Mouse (Mus musculus): ENCODE results near the gene Tnik.
A peak's percentile ranks its signal among the peaks of the same experiment; 100 is the strongest.

The Tnik gene

GRCm38 (mm10) chr3:28358391-28358790 is 95.4 kb downstream of the Tnik start:
- DNase-seq = no peak

- peak; percentile 36 for DNase-seq
Measured at GRCm38 (mm10) chr3:28359138-28359537, 96.1 kb downstream of the Tnik start.

GRCm38 (mm10) chr3:28361056-28361455 is 98.0 kb downstream of the Tnik start:
- no peak for DNase-seq

- DNase-seq = no peak
Measured at GRCm38 (mm10) chr3:28363441-28364125, 100.6 kb downstream of the Tnik start.

- no peak for DNase-seq
Measured at GRCm38 (mm10) chr3:28368746-28369145, 105.7 kb downstream of the Tnik start.

- peak; percentile 27 for DNase-seq
Measured at GRCm38 (mm10) chr3:28369266-28369665, 106.3 kb downstream of the Tnik start.

- no peak for DNase-seq
Measured at GRCm38 (mm10) chr3:28369698-28370097, 106.7 kb downstream of the Tnik start.

GRCm38 (mm10) chr3:28371583-28371982 is 108.6 kb downstream of the Tnik start:
- no peak for DNase-seq

- DNase-seq = no peak
Measured at GRCm38 (mm10) chr3:28372459-28372858, 109.4 kb downstream of the Tnik start.

GRCm38 (mm10) chr3:28374738-28375510 is 111.9 kb downstream of the Tnik start:
- no peak for DNase-seq

- no peak for DNase-seq
Measured at GRCm38 (mm10) chr3:28380224-28380623, 117.2 kb downstream of the Tnik start.

GRCm38 (mm10) chr3:28383526-28384126 is 120.6 kb downstream of the Tnik start:
- DNase-seq = peak; percentile 39

GRCm38 (mm10) chr3:28385199-28385975 is 122.4 kb downstream of the Tnik start:
- no peak for DNase-seq

- no peak for DNase-seq
Measured at GRCm38 (mm10) chr3:28388540-28388939, 125.5 kb downstream of the Tnik start.

GRCm38 (mm10) chr3:28390183-28390582 is 127.2 kb downstream of the Tnik start:
- DNase-seq = no peak

- no peak for DNase-seq
Measured at GRCm38 (mm10) chr3:28392542-28392941, 129.5 kb downstream of the Tnik start.

GRCm38 (mm10) chr3:28398781-28399180 is 135.8 kb downstream of the Tnik start:
- no peak for DNase-seq

GRCm38 (mm10) chr3:28399593-28400216 is 136.7 kb downstream of the Tnik start:
- no peak for DNase-seq

GRCm38 (mm10) chr3:28401335-28401734 is 138.3 kb downstream of the Tnik start:
- DNase-seq = no peak

- DNase-seq = no peak
Measured at GRCm38 (mm10) chr3:28402221-28402620, 139.2 kb downstream of the Tnik start.

- DNase-seq = no peak
Measured at GRCm38 (mm10) chr3:28405391-28405790, 142.4 kb downstream of the Tnik start.

- DNase-seq = peak; percentile 81
Measured at GRCm38 (mm10) chr3:28408859-28409459, 145.9 kb downstream of the Tnik start.

Measured in lung, postnatal 10 days (tissue).